Mouse (Mus musculus) left cerebral cortex, postnatal 4 days (tissue): ENCODE results near the gene Slc25a21. TPM values are rescaled to one million over a fixed set of nuclear protein-coding genes. Genes with fewer than 3 reads are reported as not detected.

Experiments used
- DNase-seq: peaks from one replicate; pipeline ENCODE4 v3.0.0-alpha.2; 2022
- intact Hi-C: fragments of 180-260 bp; cut with DNase I; formaldehyde crosslinking; loops from one replicate; pipeline ENCODE4 v1.15.1; 2025
- total RNA-seq, 2 experiments: library from RNA; stranded (reverse); gene quantifications; 2 replicates each; pipeline ENCODE4 v1.2.3; 2021

Gene Slc25a21
- total RNA-seq, 2 experiments from 2014 or later, result 0.32 TPM; not detected in 1

DNA sequence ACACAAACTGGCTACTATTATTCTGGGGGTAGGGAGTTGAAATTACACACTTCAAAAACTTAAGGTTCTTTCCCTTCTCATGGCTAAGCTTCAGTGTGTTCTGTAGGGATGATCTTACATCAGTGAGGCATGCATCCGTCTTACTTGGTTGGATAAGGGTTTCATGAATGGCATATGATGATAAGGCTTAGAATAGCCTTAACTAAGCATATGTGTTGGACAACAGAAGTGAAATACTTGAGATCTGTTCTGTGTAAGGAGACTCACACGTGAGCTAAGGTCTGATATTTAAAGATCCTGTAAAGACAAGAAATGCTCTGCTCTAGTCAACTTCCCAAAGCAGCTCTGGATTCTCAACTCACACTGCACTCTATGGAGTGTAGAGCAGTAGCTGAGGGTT is 11.1 kb downstream of the Slc25a21 start:
- no peak for DNase-seq
- intact Hi-C loops, result loop anchor here (10.0 kb wide), 1 partner anchor 501 kb away; no protein-coding TSS in a partner anchor

DNA sequence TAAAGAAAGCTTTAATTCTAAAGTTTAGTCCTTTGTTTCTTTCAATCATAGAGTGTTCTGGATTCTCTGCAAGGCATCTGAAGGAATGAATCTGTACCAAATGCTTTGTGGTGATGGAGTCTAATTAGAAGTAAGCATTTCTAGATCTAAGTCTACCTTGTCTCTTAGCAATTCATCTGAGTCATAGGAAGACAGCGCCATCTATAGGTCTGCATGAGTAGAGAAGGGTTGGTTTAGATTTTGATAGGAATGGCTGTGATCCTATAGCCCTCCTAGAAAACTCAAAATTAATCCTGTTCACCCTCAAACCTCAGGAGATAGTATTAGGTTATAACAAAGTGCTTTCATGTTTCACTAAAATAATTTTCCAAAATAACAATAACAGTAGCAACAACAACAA is 11.8 kb downstream of the Slc25a21 start:
- intact Hi-C loops, result loop anchor here (10.0 kb wide), 1 partner anchor 501 kb away; no protein-coding TSS in a partner anchor

DNA sequence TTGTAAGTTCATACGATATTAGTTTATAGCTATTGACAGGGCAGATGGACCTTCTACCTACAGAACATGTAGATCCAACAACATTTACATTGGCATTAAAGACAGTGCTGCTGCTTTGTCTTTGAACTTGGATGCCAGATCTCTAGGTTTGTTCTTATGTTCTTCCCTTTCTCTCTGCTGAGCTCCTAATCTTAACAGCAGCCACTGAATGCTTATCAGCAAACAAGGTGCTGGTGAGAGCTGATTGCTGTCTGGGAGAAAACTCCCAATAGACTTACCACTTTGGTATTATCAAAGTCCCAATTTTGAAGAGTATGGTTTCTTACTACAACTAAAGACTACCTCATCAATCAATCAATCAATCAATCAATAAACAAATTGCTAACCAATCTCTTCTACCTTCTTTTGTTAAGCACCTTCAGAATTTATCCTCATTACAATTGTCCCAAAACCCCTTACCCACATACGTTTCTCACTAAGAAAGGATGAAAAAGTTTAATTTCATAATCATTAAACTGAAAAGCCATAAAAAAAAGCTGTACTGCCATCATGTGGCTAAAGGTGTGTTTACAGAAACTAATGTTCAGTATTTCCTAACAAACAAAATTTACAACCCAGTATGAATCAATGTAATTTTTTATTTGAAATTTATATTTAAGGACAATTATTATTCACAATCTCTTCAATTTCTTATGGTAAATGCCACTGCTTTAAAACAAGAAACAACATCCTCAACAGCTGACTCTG is 12.7 kb downstream of the Slc25a21 start:
- intact Hi-C loops, result loop anchor here (10.0 kb wide), 1 partner anchor 500 kb away; no protein-coding TSS in a partner anchor
- DNase-seq, result no peak

More for the DNA sequence above, 11.8 kb downstream of the Slc25a21 start:
- DNase-seq, result no peak

- no peak for DNase-seq
- intact Hi-C loops, result loop anchor here (10.0 kb wide), 1 partner anchor 495 kb away; no protein-coding TSS in a partner anchor
These were observed 17.6 kb downstream of the Slc25a21 start for GRCm38 (mm10) chr12:57179465-57180188.

DNA sequence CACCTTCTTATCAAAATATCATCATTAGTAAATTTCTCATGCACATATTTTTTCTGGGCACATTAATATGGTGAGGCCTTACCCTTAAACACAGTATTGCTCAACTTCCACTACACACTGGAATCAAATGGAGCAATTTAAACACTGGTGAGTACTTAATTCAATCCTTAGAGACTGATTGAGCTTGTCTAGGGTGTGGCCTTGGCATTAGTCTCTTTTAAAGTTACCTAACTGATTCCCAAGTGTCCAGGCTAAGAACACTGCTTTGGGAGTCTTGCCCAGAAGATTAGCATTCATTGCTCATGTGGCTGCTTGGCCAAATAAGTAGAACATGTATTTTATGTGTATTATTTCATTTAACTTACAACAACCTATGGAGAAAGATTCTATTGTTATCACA is 18.5 kb downstream of the Slc25a21 start:
- intact Hi-C loops, result no loop called here
- no peak for DNase-seq

DNA sequence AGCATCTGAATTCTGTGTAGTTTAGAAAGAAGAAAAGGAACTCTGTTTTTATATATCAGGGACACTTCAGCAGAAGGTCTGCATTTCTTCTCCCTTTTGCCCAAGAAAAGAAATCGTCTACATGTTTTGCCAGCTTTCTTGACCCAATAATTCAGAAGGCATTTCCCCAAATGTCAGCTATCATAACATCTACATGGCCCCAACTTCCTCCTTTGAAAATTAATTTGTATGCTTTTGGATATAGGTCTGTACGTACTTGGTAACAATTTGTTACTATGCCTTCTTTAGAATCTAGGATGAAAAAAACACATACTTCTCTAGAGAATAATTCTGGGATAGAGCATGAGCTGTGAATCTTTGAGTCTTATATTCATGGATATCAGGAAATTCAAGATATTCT is 34.0 kb downstream of the Slc25a21 start:
- DNase-seq, result no peak

GRCm38 (mm10) chr12:57162840-57163239 is 34.4 kb downstream of the Slc25a21 start:
- no peak for DNase-seq
- intact Hi-C loops, result loop anchor here (5.0 to 10.0 kb wide), 2 partner anchors 178 to 491 kb away; no protein-coding TSS in a partner anchor

More for the DNA sequence above, 34.0 kb downstream of the Slc25a21 start:
- intact Hi-C loops, result loop anchor here (5.0 to 10.0 kb wide), 2 partner anchors 178 to 491 kb away; no protein-coding TSS in a partner anchor

DNA sequence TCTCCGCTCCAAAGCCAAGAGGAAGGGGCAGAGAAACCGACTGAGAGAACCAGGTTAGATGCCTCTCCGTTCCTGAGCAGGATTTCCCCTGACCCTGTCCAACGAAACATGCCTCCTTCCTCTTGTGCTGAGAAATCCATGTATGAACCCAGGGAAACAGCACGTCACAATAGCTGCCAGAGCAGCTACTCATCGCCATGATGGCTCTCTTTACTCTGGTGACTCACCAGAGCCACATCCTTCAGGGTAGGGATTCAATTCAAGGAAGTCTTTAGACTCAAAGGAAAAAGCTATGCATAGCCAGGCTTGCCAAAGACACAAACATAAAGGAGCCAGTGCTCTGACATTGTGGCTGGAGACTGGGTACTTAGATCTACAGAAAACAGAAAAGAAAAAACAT is 37.4 kb downstream of the Slc25a21 start:
- DNase-seq, result no peak
- intact Hi-C loops, result loop anchor here (5.0 to 10.0 kb wide), 2 partner anchors 175 to 488 kb away; no protein-coding TSS in a partner anchor

GRCm38 (mm10) chr12:57158266-57158665 is 39.0 kb downstream of the Slc25a21 start:
- DNase-seq, result no peak
- intact Hi-C loops, result no loop called here

DNA sequence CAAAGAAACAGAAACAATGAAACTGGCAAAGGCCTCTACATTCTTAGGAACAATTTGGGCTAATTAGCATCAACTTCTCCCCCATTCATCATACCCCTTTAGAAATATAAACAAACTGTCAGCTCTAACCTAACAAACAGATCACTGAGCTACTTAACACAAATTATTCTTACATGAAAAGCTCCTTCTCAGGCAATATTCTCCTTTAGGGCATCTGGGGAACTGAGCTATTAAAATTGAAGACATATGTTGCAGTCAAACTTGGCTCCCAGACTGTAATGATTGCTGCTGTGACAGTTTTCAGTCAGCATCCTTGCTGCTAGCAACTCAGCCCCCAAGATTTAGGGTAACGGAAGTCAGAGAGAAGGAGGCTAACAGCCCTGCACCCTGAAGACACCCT is 58.3 kb downstream of the Slc25a21 start:
- no peak for DNase-seq
- intact Hi-C loops, result no loop called here

DNA sequence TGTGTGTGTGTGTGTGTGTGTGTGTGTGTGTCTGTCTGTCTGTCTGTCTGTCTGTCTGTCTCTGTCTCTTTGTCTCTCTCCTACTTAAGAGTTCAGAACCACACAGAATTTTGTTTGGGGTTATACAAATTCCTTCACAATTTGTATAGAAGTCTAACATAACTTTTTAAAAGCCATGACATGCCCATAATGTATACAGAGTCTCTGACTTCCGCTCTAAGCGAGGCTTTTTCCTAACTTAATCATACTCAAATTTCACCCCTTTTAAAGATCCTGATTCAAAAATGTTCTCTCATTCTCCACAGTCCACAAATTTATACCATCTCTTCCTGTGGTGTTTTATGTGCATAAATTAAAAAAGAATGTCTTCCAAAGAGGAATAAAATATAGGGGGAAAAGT is 59.5 kb downstream of the Slc25a21 start:
- intact Hi-C loops, result no loop called here
- DNase-seq, result no peak

DNA sequence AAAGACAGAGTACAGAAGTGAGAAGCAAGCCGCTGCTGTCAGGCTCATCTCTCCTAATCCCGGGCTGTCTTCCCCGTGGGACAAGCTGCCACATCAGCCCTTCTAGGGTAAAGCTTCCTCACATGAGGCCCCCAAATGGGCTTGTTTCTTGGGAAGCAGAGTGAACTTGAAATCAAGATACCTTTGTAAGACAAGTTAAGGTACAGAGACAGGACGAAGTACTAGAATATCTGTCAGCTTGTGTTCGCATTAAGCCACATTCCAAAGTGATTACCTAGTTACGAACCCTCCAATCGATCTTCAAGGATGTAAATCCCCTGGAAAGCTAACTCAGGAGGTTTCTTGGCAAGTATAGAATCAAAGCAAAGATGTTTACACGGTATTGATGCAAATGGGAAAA is 78.7 kb downstream of the Slc25a21 start:
- intact Hi-C loops, result no loop called here
- no peak for DNase-seq

GRCm38 (mm10) chr12:57115516-57115915 is 81.8 kb downstream of the Slc25a21 start:
- intact Hi-C loops, result no loop called here
- no peak for DNase-seq

GRCm38 (mm10) chr12:57109363-57109762 is 87.9 kb downstream of the Slc25a21 start:
- intact Hi-C loops, result no loop called here
- no peak for DNase-seq

DNA sequence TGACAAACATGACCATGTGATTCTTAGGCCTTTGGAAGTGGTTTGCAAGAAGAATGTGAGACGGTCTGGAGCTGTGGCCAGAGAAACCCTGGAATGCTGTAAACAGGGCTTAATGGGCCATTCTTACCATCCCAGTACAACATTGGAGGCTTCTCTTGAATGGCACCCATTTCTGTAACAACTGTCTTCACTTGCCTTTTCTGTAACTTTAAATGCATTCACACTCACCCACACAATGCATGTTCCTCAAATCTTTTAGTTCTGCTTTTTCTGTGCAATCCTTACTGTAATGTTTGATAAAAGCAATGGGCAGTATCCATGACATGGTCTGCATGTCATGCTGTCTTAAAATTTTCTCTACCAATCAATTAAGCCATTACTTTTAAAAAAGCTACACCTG is 95.0 kb downstream of the Slc25a21 start:
- no peak for DNase-seq
- intact Hi-C loops, result no loop called here

- intact Hi-C loops, result no loop called here
- DNase-seq, result no peak
These were observed 96.7 kb downstream of the Slc25a21 start for GRCm38 (mm10) chr12:57100549-57100948.

GRCm38 (mm10) chr12:57099066-57099465 is 98.2 kb downstream of the Slc25a21 start:
- intact Hi-C loops, result no loop called here
- DNase-seq, result no peak

GRCm38 (mm10) chr12:57098371-57098770 is 98.9 kb downstream of the Slc25a21 start:
- intact Hi-C loops, result no loop called here
- no peak for DNase-seq

DNA sequence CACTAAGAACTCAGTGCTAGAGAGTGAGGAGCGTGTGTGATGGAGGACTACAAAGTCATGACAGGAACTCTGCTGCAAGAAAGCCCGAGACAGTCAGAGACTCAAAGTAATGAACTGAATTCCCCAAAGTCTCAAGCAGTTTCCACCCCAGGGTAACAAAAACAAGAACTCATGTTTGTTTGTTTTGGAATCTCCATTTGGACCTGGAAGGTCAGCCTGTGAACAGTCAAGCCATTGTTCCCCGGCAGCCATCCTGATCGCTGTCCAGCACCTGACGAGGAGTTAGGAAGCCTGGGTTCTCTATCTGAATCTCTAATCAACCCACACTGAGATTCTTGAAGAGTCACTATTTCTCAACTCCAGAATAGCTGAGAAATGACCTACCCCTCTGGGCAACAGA is 104.2 kb downstream of the Slc25a21 start:
- DNase-seq, result no peak
- intact Hi-C loops, result no loop called here

- no peak for DNase-seq
- intact Hi-C loops, result no loop called here
These were observed 112.8 kb downstream of the Slc25a21 start for GRCm38 (mm10) chr12:57084519-57084918.

GRCm38 (mm10) chr12:57083533-57083932 is 113.7 kb downstream of the Slc25a21 start:
- no peak for DNase-seq
- intact Hi-C loops, result no loop called here

DNA sequence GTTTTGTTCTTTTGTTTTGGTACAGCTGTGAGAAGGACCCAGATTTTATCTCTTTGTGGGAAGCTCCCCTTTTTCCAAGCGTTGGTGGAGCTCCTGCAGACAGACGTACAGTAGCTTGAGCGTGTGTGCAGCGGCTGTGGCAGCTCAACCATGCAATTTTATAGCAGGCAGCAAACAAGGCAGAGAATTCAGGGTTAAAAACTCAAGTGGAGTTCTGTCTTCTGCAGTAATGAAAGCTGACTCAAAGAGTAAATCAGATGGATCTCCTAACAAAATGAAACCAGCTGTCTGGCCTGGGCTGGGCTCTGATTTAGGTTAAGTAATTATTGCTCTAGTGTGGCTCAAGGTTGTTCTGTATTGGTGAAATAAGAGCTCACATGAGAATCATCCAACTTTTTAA is 120.7 kb downstream of the Slc25a21 start:
- no peak for DNase-seq
- intact Hi-C loops, result no loop called here
